Mouse (Mus musculus): ENCODE data around the gene Cox18. TPM values are rescaled to one million over a fixed set of nuclear protein-coding genes. Genes with fewer than 3 reads are reported as not detected.
"Not testable (repeated sequence)": the region's sequence is repeated elsewhere in the genome, so short reads cannot be mapped to it uniquely, and the experiment has no call there.

Gene Cox18
- total RNA-seq (2021), result 10 to 100 TPM in 1 of 2 experiments, 1 to 10 TPM in 1; 9.8 to 11.6 TPM
- long read RNA-seq, experiment 1, transcript Cox18-202 (6 exons, 1,307 nt), result major isoform, 7 of 13 reads
- long read RNA-seq, experiment 1, partial matches to known transcripts, result 0 of 13 reads
- long read RNA-seq, experiment 1, other reads (novel, unspliced or antisense), result 4 of 13 reads
- long read RNA-seq, experiment 2, transcript Cox18-201 (6 exons, 1,333 nt), result major isoform, 7 of 13 reads
- long read RNA-seq, experiment 2, partial matches to known transcripts, result 0 of 13 reads
- long read RNA-seq, experiment 2, other reads (novel, unspliced or antisense), result 3 of 13 reads

- DNase-seq, result peak; percentile 98
Observed at GRCm38 (mm10) chr5:90223534-90224381, at the start of gene Cox18. TSS of gene Cox18 (minus strand) at chr5:90224001.

GRCm38 (mm10) chr5:90262230-90262629 is 38.4 kb upstream of the Cox18 start:
- DNase-seq, result not testable (repeated sequence)

GRCm38 (mm10) chr5:90257023-90257422 is 33.2 kb upstream of the Cox18 start:
- no peak for DNase-seq

GRCm38 (mm10) chr5:90247503-90247902 is 23.7 kb upstream of the Cox18 start:
- no peak for DNase-seq

- no peak for DNase-seq
Observed at GRCm38 (mm10) chr5:90246987-90247386, 23.2 kb upstream of the Cox18 start.

- DNase-seq, result no peak
Observed at GRCm38 (mm10) chr5:90246567-90246966, 22.8 kb upstream of the Cox18 start.

- no peak for DNase-seq
Observed at GRCm38 (mm10) chr5:90245416-90245815, 21.6 kb upstream of the Cox18 start.

GRCm38 (mm10) chr5:90235217-90235616 is 11.4 kb upstream of the Cox18 start:
- DNase-seq, result no peak

GRCm38 (mm10) chr5:90233305-90233704 is 9.5 kb upstream of the Cox18 start:
- no peak for DNase-seq

- no peak for DNase-seq
Observed at GRCm38 (mm10) chr5:90229760-90230159, 6.0 kb upstream of the Cox18 start.

- no peak for DNase-seq
Observed at GRCm38 (mm10) chr5:90226696-90227095, 2.9 kb upstream of the Cox18 start.

- DNase-seq, result no peak
Observed at GRCm38 (mm10) chr5:90224730-90225129, 929 bp upstream of the Cox18 start.

GRCm38 (mm10) chr5:90222937-90223336 is 864 bp downstream of the Cox18 start:
- no peak for DNase-seq

- DNase-seq, result no peak
Observed at GRCm38 (mm10) chr5:90217791-90218190, 6.0 kb downstream of the Cox18 start.

- DNase-seq, result no peak
Observed at GRCm38 (mm10) chr5:90217226-90217625, 6.6 kb downstream of the Cox18 start.

- no peak for DNase-seq
Observed at GRCm38 (mm10) chr5:90213356-90213755, 10.4 kb downstream of the Cox18 start.

- DNase-seq, result peak; percentile 19
Observed at GRCm38 (mm10) chr5:90203168-90203567, 20.6 kb downstream of the Cox18 start.

- DNase-seq, result no peak
Observed at GRCm38 (mm10) chr5:90202447-90203117, 21.2 kb downstream of the Cox18 start.

- DNase-seq, result no peak
Observed at GRCm38 (mm10) chr5:90199922-90200632, 23.7 kb downstream of the Cox18 start.

GRCm38 (mm10) chr5:90194831-90195230 is 29.0 kb downstream of the Cox18 start:
- peak; percentile 63 for DNase-seq

GRCm38 (mm10) chr5:90182782-90183181 is 41.0 kb downstream of the Cox18 start:
- no peak for DNase-seq

- no peak for DNase-seq
Observed at GRCm38 (mm10) chr5:90179094-90179493, 44.7 kb downstream of the Cox18 start.
